Mouse (Mus musculus) kidney, postnatal 0 days (tissue): ENCODE measurements around the gene Exoc5. TPM values are rescaled to one million over a fixed set of nuclear protein-coding genes. Genes with fewer than 3 reads are reported as not detected.

Experiments
- ATAC-seq: fragments of 200-750 bp; cut with Nextera tagmentation; replicated peaks from 2 replicates; pipeline ENCODE4 v1.8.0; 2017; ENCODE audit warnings: low read depth, moderate number of reproducible peaks, moderate TSS enrichment, moderate library complexity; ENCODE audit not compliant: low FRiP score
- DNase-seq: peaks from one replicate; pipeline ENCODE4 v3.0.0-alpha.2; 2016; ENCODE audit warnings: low spot score
- H3K27ac ChIP-seq: fragments of 300-500 bp; sonication (generic); 2 replicates; pipeline ENCODE4 v1.5.1; 2014; ENCODE audit warnings: mild to moderate bottlenecking
- H3K27me3 ChIP-seq: fragments of 300-500 bp; sonication (generic); 2 replicates; pipeline ENCODE4 v1.6.1; 2014; ENCODE audit warnings: low read length, mixed read lengths; ENCODE audit not compliant: insufficient read depth
- H3K36me3 ChIP-seq: fragments of 300-500 bp; sonication (generic); 2 replicates; pipeline ENCODE4 v1.6.1; 2014; ENCODE audit warnings: low read length, mixed read lengths; ENCODE audit not compliant: insufficient read depth
- H3K4me1 ChIP-seq: fragments of 300-500 bp; sonication (generic); replicated peaks from 2 replicates; pipeline ENCODE4 v1.6.1; 2014; ENCODE audit warnings: antibody characterized with exemption, low read length, mixed read lengths; ENCODE audit not compliant: insufficient read depth
- H3K4me2 ChIP-seq: fragments of 300-500 bp; sonication (generic); 2 replicates; pipeline ENCODE4 v1.6.1; 2014; ENCODE audit warnings: mild to moderate bottlenecking, low read length, moderate library complexity, mixed read lengths
- H3K4me3 ChIP-seq: fragments of 300-500 bp; sonication (generic); replicated peaks from 2 replicates; pipeline ENCODE4 v1.5.1; 2014; ENCODE audit warnings: low read depth, low read length
- H3K9ac ChIP-seq: fragments of 300-500 bp; sonication (generic); 2 replicates; pipeline ENCODE4 v1.6.1; 2014; ENCODE audit warnings: low read depth, low read length
- H3K9me3 ChIP-seq: fragments of 300-500 bp; sonication (generic); replicated peaks from 2 replicates; pipeline ENCODE4 v1.6.1; 2016; ENCODE audit warnings: low read length, inconsistent platforms, mixed read lengths
- CTCF ChIP-seq: IDR thresholded peaks from 2 replicates; pipeline ENCODE4 v1.5.1; 2016; ENCODE audit warnings: antibody characterized with exemption, low read depth, mild to moderate bottlenecking, moderate library complexity
- WGBS: fragments of 180-500 bp; shearing (Covaris S2); extraction: QIAGEN DNeasy Blood & Tissue Kit; methylation state at CpG from one replicate; pipeline ENCODE4 v1.1.7; 2014; 5-methylcytosine and 5-hydroxymethylcytosine counted together
- polyA plus RNA-seq: library from polyadenylated mRNA; unstranded; fragments of >200 nt; fragmentation: Nextera tagmentation; extraction: Ambion mirVana; gene quantifications from 2 replicates; pipeline ENCODE4 v1.2.1, GENCODE M21; 2015

The Exoc5 gene
- polyA plus RNA-seq, 1 experiment from 2014 or later: 29.3 TPM

- no peak for TF ChIP-seq CTCF
- no peak overlapping the region for H3K4me2 ChIP-seq
- no peak overlapping the region for H3K27ac ChIP-seq
- H3K9me3 ChIP-seq: no peaks in the 10 kb centered on the region
- WGBS: 66% methylated on average over 9 of the region's 9 CpGs
- no peaks in the 10 kb centered on the region for H3K36me3 ChIP-seq
- no peaks in the 10 kb centered on the region for H3K27me3 ChIP-seq
- ATAC-seq: no peak
- no peak overlapping the region for H3K9ac ChIP-seq
- no peaks in the 10 kb centered on the region for H3K4me1 ChIP-seq
- DNase-seq: no peak
- no peak overlapping the region for H3K4me3 ChIP-seq
Observed at GRCm38 (mm10) chr14:48968670-48969069, 97.8 kb downstream of the Exoc5 start.

Other genes starting within 250 kb of the Exoc5 start
- gene Ap5m1, start 556 bp downstream of the Exoc5 start, polyA plus RNA-seq: 28.0 and 28.4 TPM in 2 replicates
- 8.2 and 10.2 TPM in 2 replicates for gene Naa30, start 105.6 kb upstream of the Exoc5 start, polyA plus RNA-seq
- gene ccdc198, start 178.8 kb upstream of the Exoc5 start, polyA plus RNA-seq: 235 and 239 TPM in 2 replicates